Mouse (Mus musculus) small intestine, adult 2 months (tissue): ENCODE results near the gene Nav2.

ENCODE experiments used
- CTCF ChIP-seq: fragments of 200-500 bp; IDR thresholded peaks from 2 replicates; pipeline ENCODE4 v1.5.1; 2012; ENCODE audit warnings: low read depth, mild to moderate bottlenecking, control low read depth, inconsistent platforms, low read length, moderate library complexity, mixed read lengths; ENCODE audit not compliant: insufficient replicate concordance, insufficient read length; ENCODE audit errors: extremely low read depth
- POLR2A ChIP-seq: fragments of 200-500 bp; IDR thresholded peaks from 2 replicates; pipeline ENCODE4 v1.6.1; 2012; ENCODE audit warnings: low read depth, mild to moderate bottlenecking, control low read depth, inconsistent platforms, low read length, moderate library complexity

- no peak for TF ChIP-seq CTCF
- no peak for TF ChIP-seq POLR2A
These were observed 49.2 kb upstream of the Nav2 start for GRCm38 (mm10) chr7:48859362-48859761.
